Mouse (Mus musculus): Measurements from ENCODE around the gene Gm42688.
A peak's percentile ranks its signal among the peaks of the same experiment; 100 is the strongest.

DNA sequence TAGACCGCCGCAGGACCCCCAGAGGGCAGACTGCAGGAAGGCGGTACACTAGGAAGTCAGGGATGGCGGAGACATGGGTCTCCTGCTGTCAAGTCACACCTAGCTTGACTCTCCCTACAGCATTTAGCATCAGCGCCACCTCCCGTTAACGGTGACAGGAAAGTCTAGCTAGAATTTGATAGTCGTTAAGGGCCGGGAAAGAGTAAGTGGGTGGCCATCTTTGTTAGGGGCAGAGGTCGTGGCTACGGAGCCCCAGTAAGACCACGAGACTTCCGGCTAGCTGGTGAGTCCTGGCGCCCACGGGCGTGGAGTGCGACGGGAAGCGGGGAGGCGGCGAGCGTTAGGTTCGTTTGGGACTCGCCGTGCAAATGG is at the start of gene Gm42688, which contains the start of gene Ccdc142:
- TF ChIP-seq POLR2A (IDR thresholded peaks at IDR 0.05; ENCODE audit: low read depth, low read length) = peak; percentile 77
- TF ChIP-seq CTCF (IDR thresholded peaks at IDR 0.05; ENCODE audit: borderline replicate concordance, insufficient read depth, low read length) = peak; percentile 47; the same call in 1 of the 2 replicates
